Mouse (Mus musculus): ENCODE measurements around the gene Skint5.
"Not testable (repeated sequence)": the region's sequence is repeated elsewhere in the genome, so short reads cannot be mapped to it uniquely, and the experiment has no call there.

Gene Skint5

GRCm38 (mm10) chr4:113999403-113999802 lies at the start of gene Skint5:
Gene Skint5, minus strand, starts transcription at chr4:113999503.
- DNase-seq (ENCODE audit: low read depth), result no peak

GRCm38 (mm10) chr4:113957343-113957742 lies 42.0 kb downstream of the Skint5 start:
- DNase-seq (ENCODE audit: low read depth), result no peak

DNA sequence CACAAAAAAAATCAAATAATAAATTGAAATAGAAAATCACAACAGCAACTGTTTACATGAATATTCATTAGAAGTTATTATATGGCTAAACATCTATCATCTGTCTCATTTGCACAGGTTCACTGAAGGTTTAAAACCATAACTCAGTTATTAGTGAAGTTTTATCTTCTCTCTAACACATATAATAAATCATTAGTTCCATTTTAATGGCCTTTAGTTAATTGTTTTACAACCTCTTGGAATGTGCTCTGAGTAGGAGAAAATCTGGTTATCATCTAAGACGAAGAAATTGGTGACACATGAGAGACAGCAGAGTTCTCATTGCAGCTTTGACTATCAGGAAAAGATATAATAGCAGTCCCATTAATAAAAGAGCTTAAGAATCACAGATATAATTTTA lies 235.1 kb downstream of the Skint5 start:
- DNase-seq (ENCODE audit: low read depth), result no peak

DNA sequence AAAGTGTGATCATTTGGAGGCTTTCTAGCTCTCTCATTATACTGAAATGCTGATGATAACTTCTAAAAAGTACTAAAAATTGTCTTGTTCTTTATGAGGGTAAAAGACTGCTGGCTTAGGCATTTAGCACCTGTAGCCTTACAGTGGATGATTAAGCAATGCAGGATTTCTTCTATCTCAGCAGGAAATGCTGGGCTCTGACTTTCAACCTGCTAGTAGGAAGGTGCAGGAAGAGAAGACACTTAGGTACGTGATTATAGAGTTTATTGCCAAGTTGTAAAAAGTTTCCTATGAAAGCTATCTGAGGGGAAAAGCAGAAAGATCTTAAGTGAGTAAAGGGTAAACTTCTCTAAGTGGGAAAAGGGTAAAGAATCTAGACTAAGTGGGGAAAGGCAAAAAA lies 235.6 kb downstream of the Skint5 start:
- DNase-seq (ENCODE audit: low read depth), result no peak

DNA sequence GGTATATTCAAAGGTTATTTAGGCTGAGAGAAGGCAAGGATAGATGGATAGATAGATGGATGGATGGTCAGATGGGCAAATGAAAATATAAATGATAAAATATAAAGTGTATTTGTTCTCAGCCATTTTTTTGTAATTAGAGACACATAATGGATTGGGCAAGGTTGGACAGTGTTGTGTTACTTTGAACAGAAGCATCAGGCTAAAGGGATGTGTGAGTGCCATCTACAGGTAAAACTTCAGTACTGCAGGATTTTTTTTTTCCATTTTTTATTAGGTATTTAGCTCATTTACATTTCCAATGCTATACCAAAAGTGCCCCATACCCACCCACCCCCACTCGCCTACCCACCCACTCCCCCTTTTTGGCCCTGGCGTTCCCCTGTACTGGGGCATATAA lies 551.1 kb downstream of the Skint5 start:
- DNase-seq (ENCODE audit: low read depth), result not testable (repeated sequence)

All from c-Kit-positive CD71-negative TER-119-negative erythroid progenitor cells, embryonic 14.5 days (primary cell).